Mouse (Mus musculus): ENCODE data around the gene Mta2.
"Not testable (repeated sequence)": the region's sequence is repeated elsewhere in the genome, so short reads cannot be mapped to it uniquely, and the experiment has no call there.

Gene Mta2

GRCm38 (mm10) chr19:8941515-8942217 lies at the start of gene Mta2:
TSS of gene Mta2 (plus strand) at chr19:8941875.
- peak; percentile 97 for DNase-seq (ENCODE audit: low read depth, low spot score)

GRCm38 (mm10) chr19:8892829-8893766 lies 48.6 kb upstream of the Mta2 start, which contains the start of gene Ints5:
TSS of gene Ints5 (plus strand) at chr19:8893005.
- peak; percentile 91 for DNase-seq (ENCODE audit: low read depth, low spot score)

GRCm38 (mm10) chr19:8895397-8895960 lies 46.2 kb upstream of the Mta2 start:
- no peak for DNase-seq (ENCODE audit: low read depth, low spot score)

GRCm38 (mm10) chr19:8896231-8896630 lies 45.4 kb upstream of the Mta2 start:
- not testable (repeated sequence) for DNase-seq (ENCODE audit: low read depth, low spot score)

- DNase-seq (ENCODE audit: low read depth, low spot score), result peak; percentile 30
These were observed 44.3 kb upstream of the Mta2 start for GRCm38 (mm10) chr19:8897211-8897864.

GRCm38 (mm10) chr19:8897865-8898495 lies 43.7 kb upstream of the Mta2 start, which contains the start of gene Ganab:
TSS of gene Ganab (plus strand) at chr19:8898071.
- DNase-seq (ENCODE audit: low read depth, low spot score), result peak; percentile 97

GRCm38 (mm10) chr19:8898576-8898975 lies 43.1 kb upstream of the Mta2 start:
- DNase-seq (ENCODE audit: low read depth, low spot score), result peak; percentile 49

GRCm38 (mm10) chr19:8899079-8899478 lies 42.6 kb upstream of the Mta2 start:
- DNase-seq (ENCODE audit: low read depth, low spot score), result no peak

GRCm38 (mm10) chr19:8903412-8903811 lies 38.3 kb upstream of the Mta2 start:
- no peak for DNase-seq (ENCODE audit: low read depth, low spot score)

- no peak for DNase-seq (ENCODE audit: low read depth, low spot score)
These were observed 33.1 kb upstream of the Mta2 start for GRCm38 (mm10) chr19:8908531-8908930.

GRCm38 (mm10) chr19:8911810-8912209 lies 29.9 kb upstream of the Mta2 start:
- no peak for DNase-seq (ENCODE audit: low read depth, low spot score)

GRCm38 (mm10) chr19:8914212-8914611 lies 27.5 kb upstream of the Mta2 start:
- no peak for DNase-seq (ENCODE audit: low read depth, low spot score)

- peak; percentile 46 for DNase-seq (ENCODE audit: low read depth, low spot score)
These were observed 22.7 kb upstream of the Mta2 start for GRCm38 (mm10) chr19:8919000-8919399.

GRCm38 (mm10) chr19:8919684-8920072 lies 22.0 kb upstream of the Mta2 start:
- DNase-seq (ENCODE audit: low read depth, low spot score), result peak; percentile 28

GRCm38 (mm10) chr19:8920073-8920736 lies 21.5 kb upstream of the Mta2 start, which contains the start of gene B3gat3:
TSS of gene B3gat3 (plus strand) at chr19:8920374.
- DNase-seq (ENCODE audit: low read depth, low spot score), result peak; percentile 85

GRCm38 (mm10) chr19:8920836-8921291 lies 20.8 kb upstream of the Mta2 start:
- DNase-seq (ENCODE audit: low read depth, low spot score), result peak; percentile 80

GRCm38 (mm10) chr19:8921741-8922140 lies 19.9 kb upstream of the Mta2 start:
- DNase-seq (ENCODE audit: low read depth, low spot score), result peak; percentile 35

- peak; percentile 40 for DNase-seq (ENCODE audit: low read depth, low spot score)
These were observed 14.9 kb upstream of the Mta2 start for GRCm38 (mm10) chr19:8926766-8927165.

- DNase-seq (ENCODE audit: low read depth, low spot score), result no peak
These were observed 13.7 kb upstream of the Mta2 start for GRCm38 (mm10) chr19:8927891-8928525.

- no peak for DNase-seq (ENCODE audit: low read depth, low spot score)
These were observed 12.9 kb upstream of the Mta2 start for GRCm38 (mm10) chr19:8928689-8929223.

Data from CD4-positive, CD25-positive, alpha-beta regulatory T cell, adult 2 months (primary cell).